Mouse (Mus musculus) gastrocnemius, postnatal 4 days (tissue): ENCODE data around the gene Prkce. TPM values are rescaled to one million over a fixed set of nuclear protein-coding genes. Genes with fewer than 3 reads are reported as not detected.

Source experiments
- DNase-seq, 2 experiments: peaks; one replicate each; pipeline ENCODE4 v3.0.0; 2021 to 2022; ENCODE audit warnings: low spot score in 2 of 2, mixed read lengths in 2 of 2
- total RNA-seq, 2 experiments: library from RNA; stranded (reverse); gene quantifications; 2 replicates each; pipeline ENCODE4 v1.2.3; 2021

Gene Prkce
- total RNA-seq, 2 experiments from 2014 or later = 12.3 to 13.0 TPM

DNA sequence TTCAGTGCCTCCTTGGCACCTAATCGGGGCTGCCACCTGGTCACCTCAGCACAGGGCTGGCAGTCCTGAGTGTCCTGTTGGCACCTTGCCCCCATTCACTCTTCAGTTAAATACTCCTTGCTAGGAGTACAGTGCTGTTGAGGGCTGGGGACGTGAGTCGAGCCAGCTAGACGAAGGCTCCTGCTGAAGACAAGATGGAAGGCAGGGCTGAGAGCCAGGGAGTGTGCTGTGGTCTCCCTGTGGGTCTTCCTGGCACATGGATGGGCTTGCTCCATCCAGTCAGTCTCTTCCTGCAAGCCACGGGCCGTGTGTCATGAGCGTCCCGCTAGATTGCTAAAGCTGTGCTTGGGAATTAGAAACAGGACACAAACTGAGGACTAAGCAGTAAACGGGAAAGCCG is 367.5 kb downstream of the Prkce start:
- DNase-seq = no peak

DNA sequence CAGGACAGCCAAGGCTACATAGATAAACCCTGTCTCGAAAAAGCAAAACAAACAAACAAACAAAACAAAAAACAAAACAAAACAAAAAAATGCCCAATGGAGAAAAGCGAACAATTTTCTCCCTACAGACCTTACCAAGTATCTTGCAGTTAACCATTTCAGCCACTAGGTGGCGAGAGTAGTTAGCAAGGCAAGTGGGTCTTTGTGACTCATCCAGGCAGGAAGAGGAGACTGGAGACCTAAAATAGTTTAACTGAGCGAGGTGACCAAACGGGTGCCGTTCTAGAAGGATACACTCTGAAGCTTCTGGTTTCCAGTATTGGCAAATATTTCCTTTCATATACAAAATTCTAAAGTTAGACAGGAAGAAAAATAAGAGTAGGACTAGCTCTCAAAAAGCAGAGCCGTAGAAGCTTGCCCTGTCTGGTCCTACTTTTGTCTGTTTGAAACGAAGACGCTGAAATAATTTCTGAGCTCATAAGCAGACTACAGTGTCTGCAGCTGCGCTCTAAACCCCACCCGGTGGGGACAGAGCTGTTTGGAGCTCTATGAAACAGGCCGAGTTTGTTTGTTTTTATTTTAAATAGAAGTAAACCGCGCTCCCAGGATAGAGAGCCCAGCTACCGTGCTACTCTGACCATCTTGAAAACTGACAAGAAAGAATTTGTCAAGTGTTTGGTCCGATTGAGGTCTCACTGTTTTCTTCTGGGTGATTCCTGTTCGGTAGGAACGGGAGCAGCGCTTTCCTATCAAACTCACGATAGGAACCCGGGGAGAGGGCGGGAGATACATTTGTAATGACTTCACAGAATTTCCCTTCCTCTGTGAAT is 368.5 kb downstream of the Prkce start:
- DNase-seq = peak; percentile 60 to 79

- DNase-seq = no peak
These were observed 372.4 kb downstream of the Prkce start for GRCm38 (mm10) chr17:86539881-86540430.

GRCm38 (mm10) chr17:86546529-86546928 is 378.9 kb downstream of the Prkce start:
- no peak for DNase-seq

DNA sequence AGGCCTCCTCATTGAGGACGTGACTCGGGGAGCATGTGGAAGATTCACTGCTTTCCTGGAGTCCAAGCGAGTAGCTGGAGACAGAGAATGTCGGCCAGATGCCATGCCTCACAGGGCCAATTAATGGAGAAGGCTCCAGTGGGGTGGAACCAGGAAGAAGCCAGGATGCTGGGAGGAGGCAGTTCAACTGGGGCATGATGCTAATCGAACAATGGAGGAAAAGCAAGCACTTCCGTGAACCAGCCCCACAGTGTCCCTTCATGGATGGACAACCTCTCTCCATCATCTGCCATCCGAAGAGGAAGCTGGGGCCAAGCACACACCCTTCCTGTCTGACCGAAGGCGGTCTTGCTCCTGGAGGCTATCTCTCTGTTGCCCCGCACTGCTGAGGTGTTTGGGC is 381.5 kb downstream of the Prkce start:
- DNase-seq = no peak

GRCm38 (mm10) chr17:86551561-86551960 is 384.0 kb downstream of the Prkce start:
- DNase-seq = no peak

GRCm38 (mm10) chr17:86551995-86552394 is 384.4 kb downstream of the Prkce start:
- no peak for DNase-seq

GRCm38 (mm10) chr17:86559206-86559891 is 391.8 kb downstream of the Prkce start:
- no peak for DNase-seq

DNA sequence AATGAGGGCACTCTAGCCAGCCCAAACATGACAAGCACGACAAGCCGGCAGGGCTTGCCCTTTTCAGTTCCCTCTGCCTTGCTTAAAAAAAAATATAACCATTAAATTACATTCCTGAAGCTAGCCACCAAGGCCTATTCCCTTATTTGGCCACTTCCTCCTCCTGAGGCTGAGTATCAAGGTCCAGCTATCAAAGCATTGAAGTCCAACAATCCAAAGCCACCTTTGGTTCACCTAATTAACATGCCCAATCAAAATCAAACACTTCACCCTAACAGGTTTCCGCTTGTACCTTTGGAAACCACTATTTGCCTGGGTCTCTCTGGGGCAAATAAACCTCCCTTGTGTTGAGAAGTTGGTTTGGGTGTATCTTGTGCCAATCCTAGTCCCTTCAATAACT is 392.9 kb downstream of the Prkce start:
- no peak for DNase-seq

GRCm38 (mm10) chr17:86570491-86570890 is 402.9 kb downstream of the Prkce start:
- DNase-seq = no peak

GRCm38 (mm10) chr17:86571266-86571665 is 403.7 kb downstream of the Prkce start:
- no peak for DNase-seq

DNA sequence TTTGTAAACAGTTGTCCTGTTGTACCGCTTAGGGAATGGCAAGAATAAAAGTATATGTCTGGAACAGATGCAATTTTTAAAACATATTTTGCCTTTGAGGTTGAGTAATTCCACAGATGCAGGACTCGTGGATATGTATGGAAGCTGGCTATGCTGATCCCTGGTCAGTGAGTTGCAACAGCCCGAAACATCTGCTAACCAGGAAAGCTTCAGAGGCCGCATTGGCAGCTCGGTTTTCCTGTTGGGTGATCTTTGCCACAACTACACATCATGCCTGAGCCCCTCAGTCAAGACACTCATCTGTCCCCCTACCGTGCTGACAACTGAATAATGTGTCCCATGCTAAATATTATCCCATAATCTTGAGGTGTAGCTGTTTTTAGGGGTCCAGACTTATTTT is 404.6 kb downstream of the Prkce start:
- no peak for DNase-seq

DNA sequence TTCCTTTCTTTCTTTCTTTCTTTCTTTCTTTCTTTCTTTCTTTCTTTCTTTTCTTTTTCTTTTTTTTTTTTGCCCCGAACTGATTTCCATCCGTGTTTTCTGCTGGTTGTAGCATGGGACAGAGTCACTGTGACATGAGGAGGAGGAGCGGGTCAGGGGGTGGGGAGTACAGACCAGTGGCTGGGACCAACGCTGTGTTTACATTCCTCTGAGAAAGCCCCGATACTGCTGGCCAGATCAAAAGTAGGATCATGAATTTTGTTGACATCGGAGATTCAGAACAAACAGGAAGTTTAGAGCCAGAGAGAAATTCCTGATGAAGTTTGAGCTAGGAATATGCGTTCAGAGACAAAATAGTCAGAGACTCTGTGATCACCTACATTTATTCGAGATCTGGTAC is 405.0 kb downstream of the Prkce start:
- DNase-seq = no peak

- DNase-seq = no peak
These were observed 406.1 kb downstream of the Prkce start for GRCm38 (mm10) chr17:86573596-86574248.

GRCm38 (mm10) chr17:86580724-86581123 is 413.1 kb downstream of the Prkce start:
- no peak for DNase-seq

GRCm38 (mm10) chr17:86582341-86582740 is 414.8 kb downstream of the Prkce start:
- peak in 1 of 2 experiments; percentile 57 for DNase-seq

DNA sequence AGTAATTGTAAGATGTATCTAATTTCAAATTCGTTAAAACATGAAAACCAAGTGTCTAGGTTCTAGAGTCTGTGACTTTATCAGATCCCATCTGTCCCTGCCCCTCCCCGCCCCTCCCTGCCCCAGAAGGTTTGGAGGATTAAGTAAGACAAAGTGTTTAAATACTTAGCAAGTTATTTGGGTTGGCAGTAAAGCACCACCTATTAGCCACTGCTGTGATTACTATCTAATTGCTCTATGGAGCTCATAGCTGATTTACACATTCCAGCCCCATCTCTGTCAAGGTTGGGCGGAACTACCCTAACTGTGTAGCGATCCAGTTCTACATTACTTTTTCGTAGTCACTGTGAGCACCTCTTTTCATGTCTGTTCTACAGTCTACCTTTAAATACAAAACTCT is 418.9 kb downstream of the Prkce start:
- DNase-seq = no peak

GRCm38 (mm10) chr17:86588704-86589449 is 421.3 kb downstream of the Prkce start:
- DNase-seq = no peak

GRCm38 (mm10) chr17:86589681-86590080 is 422.1 kb downstream of the Prkce start:
- no peak for DNase-seq

GRCm38 (mm10) chr17:86591241-86591640 is 423.7 kb downstream of the Prkce start:
- no peak for DNase-seq

- DNase-seq = no peak
These were observed 425.5 kb downstream of the Prkce start for GRCm38 (mm10) chr17:86592991-86593586.
